Mouse (Mus musculus) embryonic fibroblast, embryonic 13.5 days (primary cell): ENCODE results near the gene Lrp11.

Experiments used
- CTCF ChIP-seq: IDR thresholded peaks from 2 replicates; pipeline ENCODE4 v1.5.1; 2011; ENCODE audit warnings: mild to moderate bottlenecking, control low read depth, low read length, moderate library complexity, borderline replicate concordance; ENCODE audit not compliant: insufficient read depth
- POLR2A ChIP-seq: IDR thresholded peaks from 2 replicates; pipeline ENCODE4 v1.6.1; 2011; ENCODE audit warnings: low read depth, mild to moderate bottlenecking, control low read depth, low read length, moderate library complexity

DNA sequence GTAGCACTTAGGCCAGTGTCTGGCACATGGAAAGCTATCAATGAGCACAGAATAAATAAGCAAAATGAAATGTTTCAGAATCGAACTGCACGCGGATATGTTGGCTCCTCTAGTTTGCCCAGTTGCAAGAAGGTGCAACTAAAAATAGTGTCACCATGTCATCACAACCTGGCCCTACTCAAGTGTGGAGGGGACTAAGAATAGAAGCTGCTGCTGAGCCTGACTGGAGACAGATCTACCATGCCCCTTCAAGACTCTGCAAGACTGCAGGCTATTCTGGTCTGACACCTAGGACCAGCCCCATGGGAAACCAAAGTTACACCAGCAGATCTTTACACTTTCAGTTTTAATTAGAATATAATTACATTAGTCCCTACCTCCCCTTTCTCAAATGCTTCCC lies 32.8 kb downstream of the Lrp11 start:
- TF ChIP-seq CTCF (no peak), POLR2A (no peak)
